Mouse (Mus musculus) limb, embryonic 13.5 days (tissue): Measurements from ENCODE around the gene Fam131a. TPM values are rescaled to one million over a fixed set of nuclear protein-coding genes. Genes with fewer than 3 reads are reported as not detected.
A peak's percentile ranks its signal among the peaks of the same experiment; 100 is the strongest.

Experiments
- ATAC-seq: fragments of 200-750 bp; cut with Nextera tagmentation; 2 replicates; pipeline ENCODE4 v1.8.0; 2017; ENCODE audit warnings: low read depth, moderate number of reproducible peaks, moderate TSS enrichment; ENCODE audit not compliant: low FRiP score
- H3K27ac ChIP-seq: fragments of 300-500 bp; sonication (generic); 2 replicates; pipeline ENCODE4 v1.5.1; 2015; ENCODE audit warnings: inconsistent platforms, mild to moderate bottlenecking, moderate library complexity
- H3K27me3 ChIP-seq: fragments of 300-500 bp; sonication (generic); 2 replicates; pipeline ENCODE4 v1.6.1; 2015; ENCODE audit warnings: mild to moderate bottlenecking, inconsistent platforms
- H3K36me3 ChIP-seq: fragments of 300-500 bp; sonication (generic); 2 replicates; pipeline ENCODE4 v1.6.1; 2015; ENCODE audit warnings: inconsistent platforms, mild to moderate bottlenecking, moderate library complexity
- H3K4me1 ChIP-seq: fragments of 300-500 bp; sonication (generic); 2 replicates; pipeline ENCODE4 v1.6.1; 2015; ENCODE audit warnings: inconsistent platforms
- H3K4me2 ChIP-seq: fragments of 300-500 bp; sonication (generic); replicated peaks from 2 replicates; pipeline ENCODE4 v1.6.1; 2015; ENCODE audit warnings: inconsistent platforms, mild to moderate bottlenecking, moderate library complexity
- H3K4me3 ChIP-seq: fragments of 300-500 bp; sonication (generic); 2 replicates; pipeline ENCODE4 v1.5.1; 2015; ENCODE audit warnings: moderate library complexity, mild to moderate bottlenecking, inconsistent platforms
- H3K9ac ChIP-seq: fragments of 300-500 bp; sonication (generic); 2 replicates; pipeline ENCODE4 v1.6.1; 2015; ENCODE audit warnings: mild to moderate bottlenecking, inconsistent platforms
- H3K9me3 ChIP-seq: fragments of 300-500 bp; sonication (generic); 2 replicates; pipeline ENCODE4 v1.6.1; 2016; ENCODE audit warnings: inconsistent platforms
- WGBS: fragments of 180-500 bp; shearing (Covaris S2); methylation state at CpG from one replicate; pipeline ENCODE4 v1.1.7; 2015; 5-methylcytosine and 5-hydroxymethylcytosine counted together
- polyA plus RNA-seq: library from polyadenylated mRNA; unstranded; fragments of >200 nt; fragmentation: Nextera tagmentation; extraction: Ambion mirVana; gene quantifications from 2 replicates; pipeline ENCODE4 v1.2.1, GENCODE M21; 2015

Fam131a gene
- polyA plus RNA-seq, 1 experiment from 2014 or later = 10.4 TPM

- WGBS = 82% methylated on average over 4 of the region's 4 CpGs
- H3K4me1 ChIP-seq = peaks cover 21% of the 10 kb centered on the region
- H3K4me2 ChIP-seq = no peak overlapping the region
- no peaks in the 10 kb centered on the region for H3K9me3 ChIP-seq
- no peaks in the 10 kb centered on the region for H3K27me3 ChIP-seq
- ATAC-seq = no peak
- no peak overlapping the region for H3K9ac ChIP-seq
- H3K27ac ChIP-seq = no peak overlapping the region
- H3K36me3 ChIP-seq = peaks cover 78% of the 10 kb centered on the region
- no peak overlapping the region for H3K4me3 ChIP-seq
Observed at GRCm38 (mm10) chr16:20710810-20711209, 17.8 kb downstream of the Fam131a start.

- Histone ChIP-seq H3K4me3 (no peak overlapping the region), H3K27me3 (no peaks in the 10 kb centered on the region), H3K36me3 (peaks cover 64% of the 10 kb centered on the region), H3K9me3 (no peaks in the 10 kb centered on the region), H3K4me2 (no peak overlapping the region), H3K9ac (no peak overlapping the region), H3K4me1 (peaks cover 29% of the 10 kb centered on the region), H3K27ac (no peak overlapping the region)
- WGBS = 76% methylated on average over 9 of the region's 9 CpGs
- no peak for ATAC-seq
Observed at GRCm38 (mm10) chr16:20712190-20712589, 19.1 kb downstream of the Fam131a start.

GRCm38 (mm10) chr16:20712889-20713288, 19.8 kb downstream of the Fam131a start:
- Histone ChIP-seq H3K4me2 (0 out of 2 replicates have a peak overlapping the region, but pooled peaks have one; percentile 78), H3K9ac (no peak overlapping the region), H3K27me3 (no peaks in the 10 kb centered on the region), H3K4me1 (peaks cover 30% of the 10 kb centered on the region), H3K9me3 (no peaks in the 10 kb centered on the region), H3K4me3 (no peak overlapping the region), H3K27ac (no peak overlapping the region), H3K36me3 (peaks cover 57% of the 10 kb centered on the region)
- ATAC-seq = no peak
- WGBS = 93% methylated on average over 7 of the region's 7 CpGs

GRCm38 (mm10) chr16:20714307-20715080, 21.5 kb downstream of the Fam131a start:
- 52% methylated on average over 11 of the region's 11 CpGs for WGBS
- Histone ChIP-seq H3K27ac (no peak overlapping the region), H3K36me3 (peaks cover 41% of the 10 kb centered on the region), H3K4me3 (peak overlapping the region; percentile 65), H3K27me3 (no peaks in the 10 kb centered on the region), H3K4me2 (peak overlapping the region; percentile 78), H3K9me3 (no peaks in the 10 kb centered on the region), H3K4me1 (peaks cover 36% of the 10 kb centered on the region), H3K9ac (peak overlapping the region; percentile 82; the same call in 1 of the 2 replicates)
- no peak for ATAC-seq

- Histone ChIP-seq H3K9ac (peak overlapping the region; percentile 82), H3K4me3 (peak overlapping the region; percentile 65), H3K27me3 (no peaks in the 10 kb centered on the region), H3K4me1 (peaks cover 36% of the 10 kb centered on the region), H3K27ac (peak overlapping the region; percentile 95), H3K4me2 (peak overlapping the region; percentile 78), H3K36me3 (peaks cover 38% of the 10 kb centered on the region), H3K9me3 (no peaks in the 10 kb centered on the region)
- no peak for ATAC-seq
- WGBS = 71% methylated on average over 2 of the region's 2 CpGs
Observed at GRCm38 (mm10) chr16:20715161-20715560, 22.1 kb downstream of the Fam131a start.

GRCm38 (mm10) chr16:20715566-20715965, 22.5 kb downstream of the Fam131a start:
- Histone ChIP-seq H3K4me2 (peak overlapping the region; percentile 78), H3K4me3 (peak overlapping the region; percentile 65), H3K4me1 (peaks cover 36% of the 10 kb centered on the region), H3K27me3 (no peaks in the 10 kb centered on the region), H3K36me3 (peaks cover 38% of the 10 kb centered on the region), H3K9ac (peak overlapping the region; percentile 82), H3K27ac (peak overlapping the region; percentile 95), H3K9me3 (no peaks in the 10 kb centered on the region)
- WGBS = under 1% methylated on average over 11 of the region's 12 CpGs
- no peak for ATAC-seq

GRCm38 (mm10) chr16:20715976-20716840, 23.2 kb downstream of the Fam131a start:
- Histone ChIP-seq H3K27ac (peak overlapping the region; percentile 95), H3K4me2 (peak overlapping the region; percentile 78), H3K27me3 (no peaks in the 10 kb centered on the region), H3K36me3 (peaks cover 38% of the 10 kb centered on the region), H3K4me1 (peaks cover 36% of the 10 kb centered on the region), H3K9ac (peak overlapping the region; percentile 82), H3K9me3 (no peaks in the 10 kb centered on the region), H3K4me3 (peak overlapping the region; percentile 65)
- under 1% methylated on average over 50 of the region's 68 CpGs for WGBS
- ATAC-seq = peak; percentile 89

GRCm38 (mm10) chr16:20716841-20717180, 23.8 kb downstream of the Fam131a start:
- Histone ChIP-seq H3K27ac (peak overlapping the region; percentile 95), H3K27me3 (no peaks in the 10 kb centered on the region), H3K4me2 (peak overlapping the region; percentile 78), H3K9ac (peak overlapping the region; percentile 82), H3K9me3 (no peaks in the 10 kb centered on the region), H3K4me3 (peak overlapping the region; percentile 65), H3K36me3 (peaks cover 38% of the 10 kb centered on the region), H3K4me1 (peaks cover 36% of the 10 kb centered on the region)
- WGBS = under 1% methylated on average over 8 of the region's 8 CpGs
- ATAC-seq = no peak

- Histone ChIP-seq H3K4me1 (peaks cover 36% of the 10 kb centered on the region), H3K27ac (peak within 1 kb of the TSS; percentile 95), H3K4me3 (peak within 1 kb of the TSS; percentile 65), H3K9ac (peak within 1 kb of the TSS; percentile 82), H3K27me3 (no peaks in the 10 kb centered on the region), H3K9me3 (no peaks in the 10 kb centered on the region), H3K36me3 (peaks cover 38% of the 10 kb centered on the region), H3K4me2 (peak within 1 kb of the TSS; percentile 78)
- ATAC-seq = peak; percentile 81
- 0% methylated on average over 59 of the region's 62 CpGs for WGBS
Observed at GRCm38 (mm10) chr16:20717181-20717977, 24.3 kb downstream of the Fam131a start, which contains the start of the genes Polr2h and Clcn2. Gene Polr2h (plus strand): TSS chr16:20717665. Gene Clcn2 (minus strand): TSS chr16:20717746.

- Histone ChIP-seq H3K27ac (peak overlapping the region; percentile 95), H3K4me3 (peak overlapping the region; percentile 65), H3K27me3 (no peaks in the 10 kb centered on the region), H3K4me2 (peak overlapping the region; percentile 78), H3K9me3 (no peaks in the 10 kb centered on the region), H3K36me3 (peaks cover 36% of the 10 kb centered on the region), H3K4me1 (peaks cover 36% of the 10 kb centered on the region), H3K9ac (peak overlapping the region; percentile 82)
- peak; percentile 9; the same call in 1 of the 2 replicates for ATAC-seq
- 2% methylated on average over 18 of the region's 18 CpGs for WGBS
Observed at GRCm38 (mm10) chr16:20717978-20718670, 25.1 kb downstream of the Fam131a start.

- 80% methylated on average over 10 of the region's 10 CpGs for WGBS
- H3K36me3 ChIP-seq = peaks cover 31% of the 10 kb centered on the region
- no peak overlapping the region for H3K4me3 ChIP-seq
- H3K9me3 ChIP-seq = no peaks in the 10 kb centered on the region
- H3K27ac ChIP-seq = no peak overlapping the region
- no peak overlapping the region for H3K9ac ChIP-seq
- peaks cover 25% of the 10 kb centered on the region for H3K4me1 ChIP-seq
- ATAC-seq = no peak
- no peaks in the 10 kb centered on the region for H3K27me3 ChIP-seq
- H3K4me2 ChIP-seq = no peak overlapping the region
Observed at GRCm38 (mm10) chr16:20721808-20722207, 28.8 kb downstream of the Fam131a start.
